Mouse (Mus musculus) adrenal gland, adult (tissue): ENCODE measurements at regions not wholly inside any gene's neighbourhood (a gene's known extent, or its start where the extent isn't known, plus 50 kb on each side); places are given as distances from the start of the nearest gene placed in this dataset.

Experiments used
- DNase-seq, 2 experiments: peaks; one replicate each; pipeline ENCODE4 v3.0.0; 2022 to 2023; ENCODE audit warnings: low spot score in 1 of 2; ENCODE audit not compliant: inconsistent age in 2 of 2

DNA sequence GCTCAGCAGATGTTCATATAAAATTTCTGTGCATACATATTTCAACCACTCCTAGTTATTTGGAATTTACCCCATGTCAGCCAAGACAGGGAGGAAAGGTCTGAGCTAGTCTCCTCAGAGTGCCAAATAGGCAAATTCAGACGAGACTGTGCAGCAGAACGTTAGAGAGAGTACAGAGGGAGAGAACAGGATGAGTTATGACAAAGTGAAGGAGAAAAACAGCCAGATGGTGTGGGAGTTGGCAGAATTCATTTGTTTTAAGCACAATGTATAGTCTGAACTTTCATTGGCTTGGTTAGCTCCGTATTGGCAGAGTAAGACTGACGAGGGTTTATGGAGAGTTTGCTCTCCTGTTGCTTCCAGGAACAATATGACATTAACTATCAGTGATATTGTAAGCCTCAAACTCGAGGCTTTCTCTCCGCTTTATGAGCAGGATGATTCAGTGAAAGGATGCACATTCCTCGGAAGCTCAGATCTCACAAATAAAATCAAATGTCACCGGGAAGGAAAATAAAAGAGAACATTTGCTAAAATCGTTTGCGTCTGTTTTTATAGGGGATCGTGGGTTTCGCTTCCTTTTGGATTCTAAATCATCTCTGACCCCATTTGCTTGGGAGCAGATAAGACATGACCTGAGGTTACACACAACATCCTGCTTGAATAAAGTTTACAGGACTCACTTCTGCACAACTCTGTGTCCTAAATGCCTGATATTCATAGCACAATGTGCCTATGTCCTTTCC, 435.8 kb upstream of the Dph6 start:
- DNase-seq, result peak in 1 of 2 experiments; percentile 54

DNA sequence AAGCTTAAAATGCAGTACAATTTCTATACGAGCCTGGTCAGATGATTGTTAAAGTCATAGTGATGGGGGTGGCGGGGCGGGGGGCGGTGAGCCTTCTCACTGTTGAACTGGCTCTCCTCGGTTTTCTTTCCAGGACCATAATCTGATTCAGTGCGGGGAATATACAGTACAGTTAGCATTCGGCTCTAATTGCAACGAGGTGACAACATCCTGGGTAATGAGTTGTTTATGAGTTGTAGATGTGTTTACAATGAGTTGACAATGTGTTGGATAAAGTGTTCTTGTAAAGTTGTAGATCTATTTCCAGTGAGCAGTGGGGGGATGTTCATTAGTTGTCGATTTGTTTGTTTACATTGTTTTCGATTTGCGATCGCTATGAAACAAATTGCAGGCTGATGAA, 440.6 kb upstream of the Dph6 start:
- DNase-seq, result no peak

DNA sequence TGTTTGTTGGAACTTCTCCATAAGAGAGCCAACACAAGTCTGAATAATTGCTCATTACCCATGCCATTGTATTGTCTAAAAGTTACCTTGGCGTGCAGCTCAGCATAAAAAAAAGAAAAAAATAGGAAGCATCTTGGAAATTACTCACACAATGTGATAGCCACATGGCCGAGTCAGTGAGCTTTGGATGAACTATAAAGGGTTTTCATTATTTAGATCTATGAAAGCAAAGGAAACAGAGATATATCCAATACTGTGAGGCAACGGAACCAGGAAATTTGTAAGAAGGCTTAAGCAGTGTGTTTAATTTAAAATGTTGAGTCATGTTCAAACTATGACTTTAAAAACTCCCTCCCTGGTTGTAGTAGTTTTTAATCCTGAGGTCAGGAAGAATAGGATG, 446.7 kb upstream of the Dph6 start:
- DNase-seq, result peak in 1 of 2 experiments; percentile 27

DNA sequence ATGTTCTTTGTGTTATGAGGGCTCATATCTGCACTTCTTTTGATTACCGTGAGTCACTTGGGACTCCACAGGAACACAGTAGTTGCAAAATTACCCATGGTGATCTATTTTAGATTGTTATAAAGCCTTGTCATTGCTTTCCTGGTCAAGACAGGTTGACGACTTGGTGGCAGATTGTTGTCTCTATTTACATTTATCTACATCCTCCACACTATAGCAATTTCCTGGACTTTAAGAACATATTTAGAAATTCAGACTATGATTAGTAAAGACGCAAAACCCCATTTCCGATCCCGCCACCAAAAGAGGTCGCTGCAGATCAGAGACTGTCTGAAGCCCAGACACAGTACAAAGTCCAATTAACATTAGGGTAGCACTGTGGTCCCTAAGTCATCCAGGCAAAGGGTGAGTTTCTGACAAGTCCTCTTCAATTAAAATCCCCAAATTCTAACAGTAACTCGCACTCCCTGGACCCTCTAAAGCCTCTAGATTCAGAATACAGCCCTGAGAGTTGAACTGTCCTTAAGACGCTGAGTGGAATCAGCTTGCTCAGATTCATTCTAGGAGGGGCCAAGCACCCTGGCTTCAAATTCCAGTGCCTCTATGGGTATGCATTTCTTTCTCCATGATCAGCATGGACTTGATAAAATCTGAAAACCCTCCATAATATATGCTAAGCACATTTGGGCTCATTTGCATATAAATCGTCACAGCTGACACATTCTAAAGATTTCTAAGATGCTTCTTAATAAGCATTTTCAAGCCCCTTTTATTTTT, 461.9 kb upstream of the BC052040 start:
- DNase-seq, result peak in 1 of 2 experiments; percentile 12

DNA sequence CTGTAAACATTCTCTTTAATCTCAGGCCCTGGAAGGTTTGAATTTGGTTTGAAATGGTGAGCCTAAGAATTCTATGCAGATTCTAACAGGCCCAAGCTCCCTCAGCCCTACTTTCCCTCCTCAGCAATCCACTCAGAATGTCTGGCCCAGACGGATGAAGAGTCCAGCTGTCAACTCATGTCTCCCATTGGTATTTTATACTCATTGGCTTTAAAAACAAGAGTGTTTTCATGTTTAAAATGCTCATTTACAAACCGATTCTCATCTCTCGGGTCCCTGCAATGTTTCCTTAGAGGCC, 461.4 kb upstream of the BC052040 start:
- DNase-seq, result peak in 1 of 2 experiments; percentile 12

DNA sequence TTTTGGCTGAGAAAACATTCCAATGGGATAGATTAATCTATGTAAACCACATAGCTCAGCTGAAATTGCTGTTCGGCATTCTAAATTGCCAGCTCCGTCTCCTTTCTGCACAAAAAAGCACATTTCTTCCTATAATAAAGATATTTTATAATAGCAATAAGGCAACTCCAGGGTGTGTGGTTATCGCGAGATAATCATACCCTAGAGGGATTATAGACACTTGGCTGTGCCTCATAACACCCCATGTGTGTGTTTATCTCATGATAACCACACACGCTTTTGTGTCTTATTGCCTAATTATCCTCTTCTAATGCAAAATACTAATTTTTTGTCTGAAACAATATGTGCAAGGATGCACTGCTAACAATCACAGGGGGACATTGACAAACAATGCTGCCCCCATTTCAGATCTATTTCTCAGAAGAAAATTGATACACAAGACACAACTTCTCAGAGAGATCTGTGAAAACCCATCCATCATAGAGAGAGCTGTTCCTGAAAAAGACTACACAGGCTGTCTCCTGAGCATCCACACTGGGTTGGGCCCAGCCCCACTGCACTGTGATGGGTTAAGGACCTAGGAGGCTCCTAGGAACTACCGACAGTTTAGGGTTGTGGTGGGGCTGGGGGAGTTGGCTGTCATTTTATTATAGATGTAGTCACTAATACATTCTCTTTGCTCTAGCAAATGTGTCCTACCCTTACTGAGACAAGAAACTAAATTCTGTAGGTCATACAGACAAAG, 454.7 kb upstream of the BC052040 start:
- DNase-seq, result no peak

DNA sequence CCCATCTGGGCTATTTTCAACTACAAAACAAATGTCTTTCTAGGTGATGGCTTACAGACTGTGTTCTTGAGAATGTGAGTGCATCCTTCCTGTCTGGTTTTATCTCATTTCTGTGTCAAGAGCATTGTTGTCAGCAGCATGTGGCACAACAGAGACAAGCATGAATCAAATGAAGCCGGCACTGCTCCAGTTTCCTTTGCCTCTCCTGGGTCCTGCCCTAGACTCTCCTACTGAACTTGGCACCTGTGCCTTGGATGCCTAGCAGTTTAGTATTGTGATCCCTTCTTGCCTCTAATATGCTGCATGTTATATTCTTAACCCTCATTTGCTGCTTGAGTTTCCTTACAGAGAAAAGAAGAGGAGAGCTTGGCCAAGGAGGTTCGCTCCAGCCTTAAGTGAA, 449.8 kb upstream of the BC052040 start:
- DNase-seq, result peak; percentile 26 to 48

DNA sequence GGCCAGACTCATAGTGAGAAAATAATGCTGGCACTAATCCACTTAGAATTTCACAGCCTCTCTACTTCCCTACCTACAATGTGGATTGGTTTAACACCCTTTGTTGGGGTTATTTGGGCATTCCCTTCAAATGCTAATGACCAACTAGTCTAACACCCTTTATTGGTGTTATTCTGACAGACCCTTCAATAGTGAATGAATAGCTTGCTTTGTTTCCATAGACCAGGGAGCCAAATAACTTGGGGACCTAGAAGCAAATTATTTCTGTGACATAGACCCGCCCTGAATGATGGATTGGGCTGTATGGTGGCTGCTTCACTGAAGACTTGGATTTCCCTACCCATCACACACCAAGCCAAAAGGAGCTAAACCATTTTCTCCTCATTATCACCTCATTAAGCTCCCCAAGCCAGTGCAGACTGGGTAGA, 449.3 kb upstream of the BC052040 start:
- DNase-seq, result peak in 1 of 2 experiments; percentile 9

DNA sequence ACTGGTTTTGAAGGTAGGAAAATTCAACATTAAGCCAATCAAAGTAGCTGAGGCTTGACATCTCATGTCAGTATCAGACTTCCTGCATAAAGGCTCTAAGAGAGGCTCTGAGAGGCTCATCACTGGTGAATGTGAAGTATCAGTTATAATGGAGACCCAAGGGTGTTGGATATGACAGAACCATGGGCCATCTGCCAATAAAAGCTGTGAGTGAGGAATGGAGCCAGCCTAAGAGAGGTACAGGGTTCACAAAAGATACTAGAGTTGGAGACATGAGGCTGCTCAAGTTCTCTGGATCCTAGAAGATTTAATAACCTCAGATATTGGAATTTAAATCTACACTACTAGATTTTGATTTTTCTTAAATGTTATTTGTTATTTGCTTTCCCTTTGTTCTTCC, 440.1 kb upstream of the BC052040 start:
- DNase-seq, result peak in 1 of 2 experiments; percentile 9

DNA sequence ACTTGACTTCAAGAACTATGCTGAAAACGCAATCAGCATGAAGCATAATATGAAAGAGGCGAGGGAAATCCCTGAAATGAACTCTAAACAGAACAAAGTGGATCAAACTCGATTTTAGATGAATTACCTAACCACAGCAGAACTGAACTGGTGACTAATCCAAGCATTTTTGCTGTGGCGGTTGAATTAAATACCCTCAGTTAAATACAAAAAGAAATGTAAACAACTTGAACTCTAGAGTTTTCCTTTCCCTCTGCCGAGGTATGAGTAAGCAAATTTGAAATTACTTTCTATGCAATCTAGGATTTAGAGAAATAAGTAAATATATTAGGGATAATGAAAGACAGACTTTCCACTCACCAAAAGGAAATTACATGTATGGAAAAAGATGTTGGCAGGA, 409.4 kb upstream of the BC052040 start:
- DNase-seq, result peak in 1 of 2 experiments; percentile 5

DNA sequence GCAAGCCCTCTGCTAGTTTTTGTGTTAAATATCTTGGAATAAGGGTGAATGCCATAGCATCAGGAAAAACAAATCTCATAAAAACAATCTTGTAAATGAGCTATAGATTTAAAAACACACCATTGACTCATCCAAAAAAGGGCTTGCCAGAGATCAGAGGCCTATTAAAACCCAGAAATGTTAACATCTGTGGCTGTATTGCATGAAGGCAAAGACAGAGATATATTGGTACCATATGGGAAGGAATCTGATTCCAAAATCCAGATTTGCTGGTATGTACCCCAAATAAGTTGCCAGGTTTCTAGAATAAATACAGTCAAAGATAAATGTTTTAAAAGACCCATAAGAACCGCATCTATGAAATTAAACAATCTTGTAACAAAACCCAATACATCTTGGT, 404.4 kb upstream of the BC052040 start:
- DNase-seq, result no peak

DNA sequence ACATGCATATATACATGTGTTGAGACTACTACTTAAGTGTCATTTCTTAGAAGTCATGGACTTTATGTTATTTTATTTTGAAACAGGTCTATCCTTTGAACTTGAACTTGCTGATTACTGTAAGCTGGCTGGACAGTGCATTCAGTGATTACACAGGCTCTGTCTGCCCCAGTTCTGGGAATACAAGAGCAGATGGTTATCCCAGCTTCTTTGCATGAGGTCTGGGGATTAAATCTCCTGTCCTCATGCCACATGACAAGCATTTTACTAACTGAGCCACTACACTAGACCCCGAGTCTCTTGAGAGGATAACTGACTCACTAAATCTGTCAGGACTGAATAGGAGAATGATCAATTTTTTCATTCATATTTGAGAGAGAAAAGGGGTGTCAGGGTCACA, 403.6 kb upstream of the BC052040 start:
- DNase-seq, result no peak

DNA sequence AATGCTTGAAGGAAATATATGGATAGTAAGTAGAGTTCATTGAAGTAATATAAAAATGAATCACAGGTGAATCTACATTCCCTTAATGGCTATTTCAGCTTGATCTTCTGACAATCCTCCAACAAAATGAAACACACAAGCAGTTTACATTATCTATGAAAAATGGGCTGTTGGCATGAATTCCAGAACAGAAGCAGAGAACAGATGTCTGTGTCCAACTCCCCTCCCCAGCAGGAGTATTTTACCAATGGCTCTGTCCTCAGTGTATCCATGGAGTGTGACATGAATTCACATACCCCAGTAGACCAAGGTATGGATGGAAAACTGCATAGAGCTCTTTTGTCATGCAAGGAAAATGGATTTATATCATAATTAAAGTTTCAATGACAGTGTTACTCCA, 370.3 kb upstream of the BC052040 start:
- DNase-seq, result no peak

DNA sequence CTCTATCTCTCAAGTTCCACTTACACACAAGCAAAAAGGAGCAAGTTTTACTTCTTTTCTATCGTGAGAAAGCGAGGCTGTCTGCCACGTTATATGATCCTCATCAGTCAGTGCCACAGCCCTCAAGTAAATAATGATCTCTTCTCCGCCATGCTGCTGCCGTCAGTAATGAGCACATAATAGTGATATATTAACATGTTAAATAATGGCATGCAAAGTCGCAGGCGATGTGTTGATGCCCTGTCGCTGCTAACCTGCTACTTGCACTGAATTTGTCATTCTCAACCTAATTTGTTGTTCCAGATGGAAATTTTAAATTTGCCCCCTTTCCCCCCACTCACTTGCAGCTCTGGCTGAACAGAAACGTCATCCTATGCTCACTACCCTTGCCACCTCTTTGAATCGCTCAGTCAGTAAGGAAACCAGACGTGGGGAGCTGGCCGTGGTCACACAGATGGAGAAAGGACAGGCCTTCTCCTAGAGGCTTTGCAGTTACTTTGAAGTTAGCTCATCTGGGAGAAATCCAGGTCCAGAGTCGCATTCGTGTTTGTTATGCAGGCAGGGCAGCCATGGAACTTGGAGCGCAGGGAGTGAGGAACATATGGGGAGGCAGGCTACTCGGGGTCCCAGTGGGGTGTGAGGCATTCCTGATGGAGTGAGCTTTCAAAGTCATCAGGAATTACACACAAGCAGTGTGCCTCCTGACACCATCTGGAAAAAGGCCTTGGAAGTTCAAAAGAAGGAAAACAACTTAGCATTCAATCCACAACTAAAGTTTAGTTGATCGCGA, 368.1 kb upstream of the BC052040 start:
- no peak for DNase-seq

DNA sequence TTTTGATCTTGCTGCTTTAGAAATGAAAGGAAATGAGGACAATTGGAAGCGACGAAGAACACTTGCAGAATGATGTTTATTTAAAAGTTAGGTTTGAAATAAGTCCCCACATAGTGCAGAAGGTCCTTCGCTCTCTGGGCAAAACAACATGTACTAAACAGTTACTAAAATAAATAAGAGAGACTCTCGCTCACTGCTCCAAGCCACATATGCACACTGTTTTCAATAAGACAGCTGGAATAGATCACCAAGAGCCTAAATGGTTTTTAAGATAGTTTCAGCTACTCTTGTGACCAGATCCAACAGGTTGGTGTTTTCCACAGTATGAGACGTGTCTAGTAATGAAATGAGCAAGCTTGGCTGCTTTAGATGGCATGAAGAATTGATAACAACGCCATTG, 367.2 kb upstream of the BC052040 start:
- DNase-seq, result no peak

DNA sequence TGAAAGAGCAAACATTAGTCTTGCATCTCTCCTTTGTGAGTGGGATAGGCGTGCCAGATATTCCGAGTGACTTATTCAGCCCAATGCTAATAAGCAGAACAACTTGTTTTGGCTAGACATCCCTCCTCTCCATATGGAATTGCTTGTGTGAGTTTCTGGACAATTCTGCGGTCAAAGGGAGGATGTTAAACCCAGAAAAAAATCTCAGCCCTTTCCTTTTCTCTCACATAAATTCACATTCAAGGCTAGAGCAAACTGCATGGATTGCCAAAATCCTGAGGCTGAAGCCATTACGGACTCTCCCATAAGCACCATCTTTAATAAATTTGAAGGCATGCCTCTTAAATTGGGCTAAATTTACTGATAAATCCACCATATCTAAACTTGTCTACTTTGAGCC, 351.5 kb upstream of the BC052040 start:
- no peak for DNase-seq

DNA sequence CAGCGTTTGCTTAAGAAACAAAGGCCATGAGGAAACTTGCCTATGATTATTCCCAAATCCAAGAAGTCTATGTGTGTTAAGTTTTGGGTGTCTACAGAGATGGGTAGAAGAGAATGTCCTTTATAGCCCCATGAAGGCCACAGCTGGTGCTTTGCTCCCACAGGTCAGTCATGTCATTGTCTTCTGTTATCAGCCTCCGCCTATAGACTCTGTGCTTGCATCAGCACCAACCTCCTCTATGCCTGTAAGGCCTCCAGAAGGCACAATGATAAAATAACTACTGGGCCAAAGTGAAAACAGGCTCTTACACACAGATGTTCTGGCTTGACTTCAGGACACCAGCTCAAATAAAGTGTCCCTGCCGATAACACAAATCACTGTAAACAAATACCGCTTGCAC, 333.8 kb upstream of the BC052040 start:
- DNase-seq, result no peak

DNA sequence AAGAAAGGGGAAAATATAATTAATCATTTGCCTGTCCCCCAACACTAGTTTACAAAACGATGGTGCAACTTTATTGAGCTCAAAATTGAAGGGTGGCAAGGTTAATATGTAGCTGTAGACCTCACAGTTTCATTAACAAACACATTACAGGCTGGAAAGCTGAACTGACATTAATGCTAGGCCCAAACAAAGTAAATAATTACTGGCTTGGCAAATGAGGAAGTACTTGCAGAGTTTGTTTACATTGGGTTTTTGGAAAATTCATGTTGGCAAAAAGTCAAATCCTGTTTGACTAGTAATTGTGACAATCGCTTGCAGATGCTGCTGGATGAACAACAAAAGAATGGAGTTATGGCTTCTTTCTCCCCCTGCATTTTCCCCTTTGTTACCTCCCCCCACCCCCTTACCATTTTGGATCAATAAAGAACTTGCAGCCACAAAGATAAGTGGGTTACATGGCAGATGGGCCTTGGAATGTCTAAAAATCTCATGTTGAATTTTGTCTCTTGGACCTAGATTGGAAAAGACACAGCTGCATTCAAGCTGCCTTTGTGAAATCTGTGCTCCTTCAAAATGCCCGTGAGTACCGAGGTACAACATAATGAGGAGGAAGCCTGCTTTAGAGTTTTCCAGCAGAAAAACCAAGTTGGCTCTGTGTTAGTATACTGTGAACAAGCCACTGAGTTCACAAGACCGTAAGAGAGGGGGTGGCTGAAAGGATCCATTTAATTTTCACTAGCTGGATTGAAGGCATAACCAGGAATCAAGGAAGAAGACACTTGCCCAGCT, 331.3 kb upstream of the BC052040 start:
- no peak for DNase-seq

DNA sequence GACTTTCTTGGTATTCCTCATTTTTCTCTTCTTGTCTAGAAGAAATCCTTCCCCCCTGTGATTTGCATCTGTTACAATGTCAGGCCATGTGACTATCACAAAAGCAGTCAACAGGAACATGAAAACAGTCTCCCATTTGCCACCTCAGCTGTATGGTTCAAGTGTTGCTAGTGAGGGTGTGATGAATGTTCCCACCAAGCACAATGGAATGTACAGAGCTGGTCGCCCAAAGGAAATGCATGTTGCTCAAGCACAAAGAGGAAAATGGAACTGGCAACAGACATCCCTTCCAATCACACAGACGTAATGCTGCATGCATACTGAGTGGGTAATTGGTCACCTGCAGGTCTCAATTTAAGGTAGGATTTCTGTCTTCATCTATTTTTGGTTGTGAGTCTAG, 324.1 kb upstream of the BC052040 start:
- DNase-seq, result no peak

DNA sequence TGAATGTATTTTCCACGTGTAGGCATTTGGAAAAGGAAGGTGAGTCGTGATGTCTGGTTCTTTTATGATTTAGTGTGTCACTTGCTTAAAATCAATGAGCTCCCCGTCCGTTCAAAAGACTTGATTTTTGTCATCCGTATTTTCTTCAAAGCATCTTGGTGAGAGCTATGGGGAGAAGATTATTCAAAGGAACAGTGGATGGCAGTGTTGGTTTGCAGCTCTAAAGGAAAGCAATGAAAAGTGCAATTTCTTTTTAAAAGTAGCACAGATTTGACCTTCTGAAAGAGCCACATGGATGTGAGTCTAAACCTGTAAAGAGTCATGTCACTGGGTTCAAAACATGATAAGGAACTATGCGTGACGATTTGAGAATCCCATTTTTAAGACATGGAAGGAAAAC, 313.3 kb upstream of the BC052040 start:
- peak in 1 of 2 experiments; percentile 32 for DNase-seq
